Mouse (Mus musculus) lung, postnatal 36 days (tissue): ENCODE measurements around the gene Ifnlr1.

Source experiments
- DNase-seq: peaks from one replicate; pipeline ENCODE4 v3.0.0; 2022; ENCODE audit warnings: mixed read lengths

Gene Ifnlr1

DNA sequence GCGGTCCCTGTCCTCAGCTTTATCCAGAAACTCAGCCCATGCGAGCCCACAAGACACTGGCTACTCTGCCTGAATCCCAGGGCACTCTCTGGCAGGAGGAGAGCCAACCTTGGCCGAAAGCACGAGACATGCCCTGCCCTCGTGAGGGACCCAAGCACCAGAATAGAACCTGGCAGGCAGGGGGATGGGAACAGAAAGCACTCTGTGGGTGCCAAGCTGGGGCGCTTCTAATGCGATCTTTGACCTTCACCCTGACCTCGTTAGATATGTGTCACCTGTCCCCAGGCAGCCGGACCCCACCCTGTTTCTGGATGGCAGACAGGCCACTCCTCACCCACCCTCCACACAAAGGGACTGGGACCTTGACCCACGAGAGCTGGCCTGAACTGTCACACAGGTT lies 59.5 kb downstream of the Ifnlr1 start:
- no peak for DNase-seq

DNA sequence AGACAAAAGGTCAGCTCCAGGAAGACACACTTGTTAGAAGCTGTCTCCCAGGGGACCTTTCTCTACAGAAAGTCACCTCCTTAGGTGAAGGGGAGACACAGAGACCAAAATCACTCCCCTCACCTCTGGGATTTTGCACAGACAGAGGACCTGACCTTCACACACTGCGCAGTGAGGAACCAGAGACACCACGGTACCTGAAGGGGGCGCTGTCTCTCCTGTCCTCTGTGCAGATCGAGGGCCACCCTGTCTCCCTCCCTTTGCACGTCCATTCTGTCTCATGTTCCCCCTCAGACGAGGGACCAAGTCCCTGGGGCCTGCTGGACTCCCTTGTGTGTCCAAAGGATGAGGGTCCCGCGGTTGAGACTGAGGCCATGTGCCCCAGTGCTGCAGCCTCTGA lies 64.8 kb downstream of the Ifnlr1 start:
- DNase-seq = no peak

DNA sequence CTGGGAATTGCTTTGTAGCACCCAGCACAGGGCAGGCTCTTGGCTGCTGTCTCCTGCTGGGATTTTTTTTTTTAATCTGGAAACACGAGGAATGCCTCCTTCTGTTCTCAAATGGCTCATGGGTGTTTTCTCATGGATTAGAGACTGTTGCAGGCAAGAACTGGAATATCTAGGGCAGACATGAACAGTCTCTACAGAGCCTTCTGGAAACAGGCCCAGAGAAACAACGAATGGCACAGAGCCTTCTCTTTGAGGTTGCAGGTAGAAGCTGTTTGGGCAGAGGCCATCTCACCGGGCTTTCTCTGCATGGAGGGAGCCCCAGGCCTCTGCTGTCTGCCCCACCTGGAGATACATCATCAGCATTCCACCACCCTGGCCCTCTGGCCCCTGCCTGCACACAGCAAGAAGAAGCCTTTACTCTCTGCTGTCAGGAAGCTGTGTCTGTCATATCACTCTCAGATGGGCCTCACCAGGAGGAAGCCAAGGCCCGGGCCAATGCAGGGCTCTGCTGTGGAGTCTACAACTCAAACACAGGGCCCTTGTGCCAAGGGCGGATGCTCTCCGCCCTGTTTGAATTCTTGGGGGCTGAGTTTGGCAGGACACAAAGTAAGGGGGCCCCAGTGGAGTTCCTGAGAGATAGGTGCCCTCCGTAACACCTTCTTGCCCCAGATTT lies 66.2 kb downstream of the Ifnlr1 start:
- no peak for DNase-seq

DNA sequence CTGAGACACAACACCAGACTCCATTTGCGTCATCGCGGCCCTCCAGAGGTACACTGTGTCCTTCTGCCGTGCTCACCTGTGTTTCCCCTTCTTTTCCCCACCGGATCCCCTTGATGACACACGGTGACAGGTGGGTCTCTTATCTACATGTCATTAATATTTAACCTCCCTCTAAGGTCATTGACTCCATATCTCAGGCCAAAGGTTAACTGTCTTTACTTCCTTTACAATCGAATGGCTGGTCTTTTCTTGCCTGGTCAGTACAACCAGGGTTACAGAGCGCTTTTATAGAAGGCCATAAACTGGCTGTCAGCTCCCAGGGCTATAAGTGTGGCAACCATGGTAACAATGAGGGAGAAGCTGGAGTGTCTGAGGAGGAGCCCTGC lies 66.7 kb downstream of the Ifnlr1 start:
- DNase-seq = no peak
